Mouse (Mus musculus) left cerebral cortex, adult 2 months (tissue): ENCODE measurements around the gene D16Ertd472e. TPM values are rescaled to one million over a fixed set of nuclear protein-coding genes. Genes with fewer than 3 reads are reported as not detected.

ENCODE experiments used
- DNase-seq, 2 experiments: peaks; one replicate each; pipeline ENCODE4 v3.0.0; 2021 to 2022; ENCODE audit warnings: low spot score in 2 of 2, mixed read lengths in 1 of 2; ENCODE audit errors: extremely low spot score in 1 of 2
- H3K27ac ChIP-seq: fragments of 200-600 bp; 2 replicates; pipeline ENCODE4 v1.8.1; 2022
- H3K4me3 ChIP-seq: fragments of 200-600 bp; 2 replicates; pipeline ENCODE4 v1.8.1; 2022
- CTCF ChIP-seq: fragments of 200-600 bp; IDR thresholded peaks from 2 replicates; pipeline ENCODE4 v1.8.1; 2022; ENCODE audit warnings: antibody characterized with exemption, mild to moderate bottlenecking, moderate library complexity
- intact Hi-C: fragments of 180-260 bp; cut with DNase I; formaldehyde crosslinking; loops from one replicate; pipeline ENCODE4 v1.15.1; 2025
- total RNA-seq, 2 experiments: library from RNA; stranded (reverse); gene quantifications; 2 replicates each; pipeline ENCODE4 v1.2.3; 2021

The D16Ertd472e gene
- total RNA-seq, 2 experiments from 2014 or later: 7.6 to 8.4 TPM

- no peak for DNase-seq
- no peak for TF ChIP-seq CTCF
- intact Hi-C loops: loop anchor here (5.0 kb wide), 1 partner anchor 41 kb away; no protein-coding TSS in a partner anchor
- Histone ChIP-seq H3K4me3 (no peak overlapping the region), H3K27ac (no peak overlapping the region)
Measured at GRCm38 (mm10) chr16:78585664-78586397, 9.3 kb upstream of the D16Ertd472e start.

GRCm38 (mm10) chr16:78585163-78585562 lies 8.7 kb upstream of the D16Ertd472e start:
- intact Hi-C loops: loop anchor here (5.0 kb wide), 1 partner anchor 42 kb away; no protein-coding TSS in a partner anchor
- no peak for TF ChIP-seq CTCF
- Histone ChIP-seq H3K27ac (no peak overlapping the region), H3K4me3 (no peak overlapping the region)
- no peak for DNase-seq

GRCm38 (mm10) chr16:78583968-78584367 lies 7.5 kb upstream of the D16Ertd472e start:
- no peak for TF ChIP-seq CTCF
- no peak overlapping the region for H3K4me3 ChIP-seq
- DNase-seq: no peak
- intact Hi-C loops: no loop called here
- H3K27ac ChIP-seq: no peak overlapping the region

GRCm38 (mm10) chr16:78580387-78580786 lies 3.9 kb upstream of the D16Ertd472e start:
- Histone ChIP-seq H3K27ac (no peak overlapping the region), H3K4me3 (no peak overlapping the region)
- no peak for TF ChIP-seq CTCF
- no peak for DNase-seq
- intact Hi-C loops: no loop called here

- TF ChIP-seq CTCF: no peak
- intact Hi-C loops: loop anchor here (5.0 kb wide), 1 partner anchor 127 kb away; no protein-coding TSS in a partner anchor
- no peak for DNase-seq
- Histone ChIP-seq H3K4me3 (no peak overlapping the region), H3K27ac (no peak overlapping the region)
Measured at GRCm38 (mm10) chr16:78579386-78579785, 2.9 kb upstream of the D16Ertd472e start.

GRCm38 (mm10) chr16:78577085-78577671 lies 670 bp upstream of the D16Ertd472e start:
- Histone ChIP-seq H3K4me3 (peak overlapping the region; percentile 77), H3K27ac (peak overlapping the region; percentile 55)
- TF ChIP-seq CTCF: no peak
- intact Hi-C loops: loop anchor here (5.0 kb wide), 1 partner anchor 125 kb away; no protein-coding TSS in a partner anchor
- DNase-seq: no peak

- no peak for DNase-seq
- TF ChIP-seq CTCF: no peak
- peak overlapping the region; percentile 82 for H3K27ac ChIP-seq
- peak overlapping the region; percentile 77 for H3K4me3 ChIP-seq
- intact Hi-C loops: loop anchor here (5.0 kb wide), 1 partner anchor 124 kb away; no protein-coding TSS in a partner anchor
Measured at GRCm38 (mm10) chr16:78575852-78576477, 543 bp downstream of the D16Ertd472e start.

GRCm38 (mm10) chr16:78575190-78575851 lies 1.2 kb downstream of the D16Ertd472e start:
- H3K4me3 ChIP-seq: peak overlapping the region; percentile 77
- no peak for DNase-seq
- intact Hi-C loops: loop anchor here (5.0 kb wide), 1 partner anchor 123 kb away; no protein-coding TSS in a partner anchor
- no peak for TF ChIP-seq CTCF
- peak overlapping the region; percentile 82 for H3K27ac ChIP-seq

- H3K27ac ChIP-seq: peak overlapping the region; percentile 28; the same call in 1 of the 2 replicates
- intact Hi-C loops: no loop called here
- H3K4me3 ChIP-seq: peak overlapping the region; percentile 77; the same call in 1 of the 2 replicates
- no peak for TF ChIP-seq CTCF
- no peak for DNase-seq
Measured at GRCm38 (mm10) chr16:78574241-78574640, 2.3 kb downstream of the D16Ertd472e start.

GRCm38 (mm10) chr16:78573016-78573415 lies 3.5 kb downstream of the D16Ertd472e start:
- no peak for TF ChIP-seq CTCF
- DNase-seq: no peak
- Histone ChIP-seq H3K4me3 (no peak overlapping the region), H3K27ac (no peak overlapping the region)
- intact Hi-C loops: no loop called here

- intact Hi-C loops: no loop called here
- no peak for TF ChIP-seq CTCF
- no peak for DNase-seq
- Histone ChIP-seq H3K27ac (no peak overlapping the region), H3K4me3 (no peak overlapping the region)
Measured at GRCm38 (mm10) chr16:78564110-78564821, 12.2 kb downstream of the D16Ertd472e start.
